Mouse (Mus musculus) MEL (cell line): ENCODE measurements around the gene Zfp524.

Experiments used
- CHD2 ChIP-seq: IDR thresholded peaks from 2 replicates; pipeline ENCODE4 v1.6.1; 2011; ENCODE audit warnings: low read length, improper control_type of control experiment
- CTCF ChIP-seq, 3 experiments: IDR thresholded peaks in 2 of 3; conservative IDR thresholded peaks in 1 of 3; 2 replicates each; pipeline ENCODE4 v1.5.1; 2011 to 2012; ENCODE audit warnings: low read length in 3 of 3, low read depth in 2 of 3, mild to moderate bottlenecking in 2 of 3, improper control_type of control experiment in 1 of 3, inconsistent platforms in 1 of 3, mixed read lengths in 1 of 3, moderate library complexity in 1 of 3; ENCODE audit not compliant: control insufficient read depth in 1 of 3, insufficient read depth in 1 of 3, poor library complexity in 1 of 3, severe bottlenecking in 1 of 3
- E2F4 ChIP-seq: IDR thresholded peaks from 2 replicates; pipeline ENCODE4 v1.6.1; 2011; ENCODE audit warnings: low read depth, low read length, improper control_type of control experiment, borderline replicate concordance
- ELF1 ChIP-seq: IDR thresholded peaks from 2 replicates; pipeline ENCODE4 v1.6.1; 2014; ENCODE audit warnings: low read depth, mild to moderate bottlenecking, inconsistent platforms, low read length, improper control_type of control experiment, moderate library complexity
- KAT2A ChIP-seq: conservative IDR thresholded peaks from 2 replicates; pipeline ENCODE4 v1.6.1; 2012; ENCODE audit warnings: low read depth, low read length, improper control_type of control experiment, inconsistent platforms
- MAFK ChIP-seq: IDR thresholded peaks from 2 replicates; pipeline ENCODE4 v1.6.1; 2011; ENCODE audit warnings: low read depth, mild to moderate bottlenecking, low read length, improper control_type of control experiment, borderline replicate concordance
- MAX ChIP-seq: IDR thresholded peaks from 2 replicates; pipeline ENCODE4 v1.6.1; 2011; ENCODE audit warnings: low read length, improper control_type of control experiment
- MAZ ChIP-seq: IDR thresholded peaks from 2 replicates; pipeline ENCODE4 v1.6.1; 2012; ENCODE audit warnings: low read depth, mild to moderate bottlenecking, inconsistent platforms, low read length, improper control_type of control experiment
- MEF2A ChIP-seq: IDR thresholded peaks from 2 replicates; pipeline ENCODE4 v1.6.1; 2014; ENCODE audit warnings: low read depth, mild to moderate bottlenecking, inconsistent platforms, low read length, improper control_type of control experiment; ENCODE audit not compliant: poor library complexity, insufficient replicate concordance, severe bottlenecking; ENCODE audit errors: extremely low read depth
- NELFE ChIP-seq: IDR thresholded peaks from 2 replicates; pipeline ENCODE4 v1.6.1; 2011; ENCODE audit warnings: low read depth, low read length, improper control_type of control experiment
- POLR2A ChIP-seq, 2 experiments: IDR thresholded peaks; 2 replicates each; pipeline ENCODE4 v1.6.1; 2011 to 2012; ENCODE audit warnings: low read length in 2 of 2, mild to moderate bottlenecking in 2 of 2, control low read depth in 1 of 2, improper control_type of control experiment in 1 of 2, low read depth in 1 of 2, moderate library complexity in 1 of 2; ENCODE audit not compliant: control insufficient read depth in 1 of 2, insufficient read depth in 1 of 2, poor library complexity in 1 of 2
- TAL1 ChIP-seq: IDR thresholded peaks from 2 replicates; pipeline ENCODE4 v1.6.1; 2012; ENCODE audit warnings: mild to moderate bottlenecking, inconsistent platforms, low read length, moderate library complexity, mixed read lengths

- TF ChIP-seq CHD2, result no peak
- TF ChIP-seq KAT2A, result no peak
- no peak for TF ChIP-seq CTCF (IDR thresholded peaks at IDR 0.05 in 2 of 3, conservative IDR thresholded peaks at IDR 0.05 in 1 of 3; ENCODE audit: control insufficient read depth in 1 of 3, insufficient read depth in 1 of 3, low read depth in 2 of 3, low read length in 3 of 3, poor library complexity in 1 of 3, severe bottlenecking in 1 of 3)
- no peak for TF ChIP-seq NELFE
- no peak for TF ChIP-seq POLR2A (IDR thresholded peaks at IDR 0.05; ENCODE audit: control insufficient read depth in 1 of 2, insufficient read depth in 1 of 2, low read depth in 1 of 2, low read length in 2 of 2, poor library complexity in 1 of 2)
- no peak for TF ChIP-seq E2F4
- no peak for TF ChIP-seq ELF1
- no peak for TF ChIP-seq MEF2A
- TF ChIP-seq MAFK, result no peak
- TF ChIP-seq TAL1, result no peak
- no peak for TF ChIP-seq MAZ
- no peak for TF ChIP-seq MAX
Observed at GRCm38 (mm10) chr7:5036136-5036535, 21.9 kb downstream of the Zfp524 start.
